Comparison of ENCODE assay signal across 8 mouse cellular contexts in genomic region chr4:137048550-137049032, GRCm38 (mm10). TPM values are rescaled to one million over a fixed set of nuclear protein-coding genes. Genes with fewer than 3 reads are reported as not detected.
DNase-seq lines count a peak whose midpoint lies in the region; ATAC-seq lines count a peak whose summit lies in the region.

TSS of gene Zbtb40 (minus strand) at chr4:137048801.

- peak within 1 kb of the TSS; percentile 64 for H3K4me2 ChIP-seq in hindbrain, embryonic 16.5 days (ENCODE audit: low read length)

- peak; percentile 98 for ATAC-seq in hindbrain, embryonic 16.5 days

- peaks cover 25% of the 10 kb centered on the region for H3K27me3 ChIP-seq in hindbrain, embryonic 16.5 days (replicated peaks; ENCODE audit: control insufficient read depth, insufficient read depth, low read length)

- H3K4me3 ChIP-seq in hindbrain, embryonic 16.5 days (ENCODE audit: low read length), result peak within 1 kb of the TSS; percentile 78
- H3K4me3 ChIP-seq in macrophage (ENCODE audit: inconsistent target), result peak within 1 kb of the TSS; percentile 46

- H3K36me3 ChIP-seq in hindbrain, embryonic 16.5 days (ENCODE audit: control insufficient read depth, insufficient read depth, low read length), result no peaks in the 10 kb centered on the region
- no peaks in the 10 kb centered on the region for H3K36me3 ChIP-seq in macrophage (ENCODE audit: inconsistent target)

- H3K27ac ChIP-seq in hindbrain, embryonic 16.5 days (ENCODE audit: low read depth, low read length), result peak within 1 kb of the TSS; percentile 85
- no peak within 1 kb of the TSS for H3K27ac ChIP-seq in macrophage

- H3K9ac ChIP-seq in hindbrain, embryonic 16.5 days (ENCODE audit: low read depth, low read length), result peak within 1 kb of the TSS; percentile 78

- DNase-seq in WW6 (ENCODE audit: low read depth, low spot score), result peak; percentile 96
- peak; percentile 90 to 95 for DNase-seq in cerebellum, postnatal 4 days (ENCODE audit: low spot score in 2 of 2)
- DNase-seq in gastrocnemius, adult 18-20 months (ENCODE audit: low spot score), result peak; percentile 93
- peak; percentile 95 to 96 for DNase-seq in left cerebral cortex, adult 18-20 months (ENCODE audit: low spot score in 2 of 2)
- peak; percentile 96 for DNase-seq in right cerebral cortex, adult 18-20 months
- peak; percentile 74 for DNase-seq in urinary bladder, postnatal 10 days (ENCODE audit: low spot score)

- peaks cover 19% of the 10 kb centered on the region for H3K4me1 ChIP-seq in hindbrain, embryonic 16.5 days (ENCODE audit: control insufficient read depth, insufficient read depth, low read depth, low read length)

- no peaks in the 10 kb centered on the region; the same call in none of the 2 replicates for H3K9me3 ChIP-seq in hindbrain, embryonic 16.5 days (ENCODE audit: control insufficient read depth, low read length)

- WGBS in hindbrain, embryonic 16.5 days, result under 1% methylated on average over 32 of the region's 32 CpGs
- WGBS in macrophage (ENCODE audit: missing documents), result 6% methylated on average over 32 of the region's 32 CpGs

- peaks cover 38% of the 10 kb centered on the region; the same call in 1 of the 2 replicates for H3K79me2 ChIP-seq in macrophage (ENCODE audit: inconsistent target)

RNA-seq across cellular contexts. Expression of gene Zbtb40, which starts in this region (rescaled TPM):
- 1 to 10 TPM; 7.9 to 8.1 TPM for total RNA-seq in gastrocnemius, adult 18-20 months (2021)
- 3.2 and 4.4 TPM in 2 replicates for polyA plus RNA-seq in hindbrain, embryonic 16.5 days (2015; fragmentation: Nextera tagmentation; extraction: Ambion mirVana)
- 10 to 100 TPM; 13.1 to 14.0 TPM for total RNA-seq in left cerebral cortex, adult 18-20 months (2021)
- total RNA-seq in macrophage (2018; cell fraction: chromatin; rRNA removed), result 10 to 100 TPM; 10.1 to 33.1 (median 21.8) TPM
- 1 to 10 TPM; 2.6 to 7.8 (median 5.7) TPM for total RNA-seq in macrophage (2018; cell fraction: cytosol; rRNA removed)
- 10 to 100 TPM in 22 of 26 experiments, 1 to 10 TPM in 4; 6.5 to 21.5 (median 15.1) TPM for total RNA-seq in macrophage (2018; cell fraction: nucleus; rRNA removed)
- 2.4 to 4.8 TPM (median 4.3 TPM) in 3 replicates for polyA plus RNA-seq in macrophage (2018)
